Mouse (Mus musculus) brain, embryonic 14.5 days (tissue): ENCODE measurements at regions not wholly inside any gene's neighbourhood (a gene's known extent, or its start where the extent isn't known, plus 50 kb on each side); places are given as distances from the start of the nearest gene placed in this dataset.
A peak's percentile ranks its signal among the peaks of the same experiment; 100 is the strongest.

Experiments
- CTCF ChIP-seq: fragments of 200-500 bp; IDR thresholded peaks from 2 replicates; pipeline ENCODE4 v1.5.1; 2012; ENCODE audit warnings: inconsistent platforms, mild to moderate bottlenecking, moderate library complexity, borderline replicate concordance; ENCODE audit not compliant: insufficient read depth, insufficient read length; ENCODE audit errors: extremely low read depth
- POLR2A ChIP-seq: fragments of 200-500 bp; IDR thresholded peaks from 2 replicates; pipeline ENCODE4 v1.6.1; 2012; ENCODE audit warnings: mild to moderate bottlenecking, inconsistent platforms, borderline replicate concordance; ENCODE audit not compliant: poor library complexity, insufficient read depth, insufficient read length, severe bottlenecking; ENCODE audit errors: extremely low read depth

DNA sequence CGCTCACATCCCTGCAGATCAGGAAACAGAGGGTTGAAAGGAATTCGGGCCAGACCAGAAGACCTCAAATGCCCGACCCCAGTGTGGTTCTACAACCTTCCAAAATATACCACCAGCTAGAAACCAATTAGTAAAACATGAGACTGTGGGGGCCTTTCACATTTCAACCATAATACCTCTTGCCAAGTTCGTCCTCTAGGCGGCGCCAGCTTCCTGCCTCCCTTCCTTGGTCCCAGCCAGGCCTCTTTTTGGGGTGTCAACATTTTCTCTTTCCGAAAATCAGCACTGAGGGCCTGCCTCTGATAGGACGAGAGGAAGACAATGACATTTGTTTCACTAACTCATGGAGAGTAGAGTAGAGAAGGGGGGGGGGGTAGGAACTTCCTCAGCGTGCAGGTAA lies 55.5 kb upstream of the Aff3 start:
- TF ChIP-seq POLR2A = no peak
- TF ChIP-seq CTCF = peak; percentile 34; the same call in 1 of the 2 replicates
